Mouse (Mus musculus): Measurements from ENCODE around the gene Cct3.
"Not testable (repeated sequence)": the region's sequence is repeated elsewhere in the genome, so short reads cannot be mapped to it uniquely, and the experiment has no call there.

Cct3 gene

GRCm38 (mm10) chr3:88361612-88362313, 64.8 kb downstream of the Cct3 start:
- DNase-seq (ENCODE audit: low read depth) = no peak

DNA sequence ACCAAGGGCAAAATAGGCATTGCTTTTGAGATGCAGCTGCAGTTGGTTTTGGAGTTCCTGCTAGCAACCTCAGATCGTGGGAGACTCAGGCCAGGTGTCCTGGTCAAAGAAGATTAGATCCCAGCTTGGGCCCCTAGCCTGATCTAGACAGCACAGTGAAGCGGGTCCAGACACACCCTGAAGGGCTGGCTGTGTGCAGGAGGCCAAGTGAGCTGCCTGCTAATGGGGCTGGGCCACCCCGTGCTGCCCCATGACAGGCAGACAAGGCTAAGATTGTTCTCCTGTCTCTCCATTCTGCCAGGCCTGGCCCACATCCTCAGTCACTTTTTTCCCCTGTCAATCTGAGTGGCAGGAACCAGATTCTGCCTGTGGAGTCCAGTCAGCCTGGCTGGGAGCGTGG, 66.8 kb downstream of the Cct3 start:
- DNase-seq (ENCODE audit: low read depth) = no peak

DNA sequence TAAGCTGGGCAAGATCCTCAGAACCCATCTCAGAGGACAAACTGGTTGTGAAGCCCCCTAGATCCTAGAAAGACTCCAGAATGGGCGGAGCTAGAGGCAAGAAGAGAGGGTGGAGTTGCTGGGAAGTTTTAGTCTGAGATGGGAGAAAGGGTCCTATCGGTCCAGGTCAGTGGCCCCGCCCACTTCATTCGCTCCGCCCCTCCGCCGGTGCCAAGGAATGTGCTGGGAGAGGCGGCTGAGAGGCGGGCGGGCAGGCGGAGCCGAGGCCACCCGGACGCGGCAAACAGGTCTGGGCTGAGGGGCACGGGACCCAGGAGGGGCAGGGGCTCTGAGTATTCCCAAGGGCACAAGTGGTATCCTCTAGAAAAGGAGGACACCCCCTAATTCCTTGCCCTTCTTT, 67.4 kb downstream of the Cct3 start, which contains the start of gene Paqr6:
Paqr6 (plus strand) TSS at position 248 of the 400 bp plus-strand sequence.
- DNase-seq (ENCODE audit: low read depth) = no peak

GRCm38 (mm10) chr3:88365705-88366361, 68.9 kb downstream of the Cct3 start:
- DNase-seq (ENCODE audit: low read depth) = no peak

DNA sequence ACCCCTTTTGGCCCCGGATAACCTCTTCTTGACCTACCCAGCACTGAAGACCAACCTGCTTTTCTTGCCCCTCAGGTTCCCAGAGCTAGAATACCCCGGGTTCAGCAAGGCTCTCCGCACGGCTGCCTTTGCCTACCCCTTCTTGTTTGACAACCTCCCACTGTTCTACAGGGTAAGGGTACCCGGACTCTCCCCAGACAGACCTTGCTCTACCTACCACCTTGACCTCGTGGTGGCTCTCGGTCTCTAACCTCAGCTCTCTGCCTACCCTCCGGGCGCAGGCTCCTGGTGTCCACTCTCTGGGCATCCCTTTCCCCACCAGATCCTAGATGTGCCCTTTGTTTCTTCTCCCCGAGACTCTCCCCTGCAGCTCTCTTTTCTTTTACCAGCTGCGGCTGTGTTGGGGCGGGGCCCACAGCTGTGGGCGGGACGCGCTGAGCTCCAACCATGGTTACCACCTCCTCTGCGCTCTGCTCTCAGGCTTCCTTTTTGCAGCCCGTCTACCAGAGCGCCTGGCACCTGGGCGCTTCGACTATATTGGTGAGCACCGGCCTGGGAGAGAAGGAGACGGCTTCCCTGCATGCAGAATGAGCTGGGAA, 70.0 kb downstream of the Cct3 start:
- DNase-seq (ENCODE audit: low read depth) = not testable (repeated sequence)

GRCm38 (mm10) chr3:88367517-88367916, 70.6 kb downstream of the Cct3 start:
- not testable (repeated sequence) for DNase-seq (ENCODE audit: low read depth)

- not testable (repeated sequence) for DNase-seq (ENCODE audit: low read depth)
These were observed 71.6 kb downstream of the Cct3 start for GRCm38 (mm10) chr3:88368511-88368910.

All from 416B (cell line).